Mouse (Mus musculus): ENCODE measurements around the gene C1qbp. TPM values are rescaled to one million over a fixed set of nuclear protein-coding genes. Genes with fewer than 3 reads are reported as not detected.

The C1qbp gene
- 235 and 241 TPM in 2 replicates for polyA plus RNA-seq (2015; fragmentation: Nextera tagmentation; extraction: Ambion mirVana)

GRCm38 (mm10) chr11:70982557-70983228 lies at the start of gene C1qbp:
Gene C1qbp (minus strand): TSS chr11:70983026.
- WGBS, result under 1% methylated on average over 62 of the region's 64 CpGs
- Histone ChIP-seq H3K9me3 (no peaks in the 10 kb centered on the region), H3K4me1 (peaks cover 12% of the 10 kb centered on the region), H3K4me2 (replicated peaks) (peak within 1 kb of the TSS; percentile 90), H3K27me3 (no peaks in the 10 kb centered on the region), H3K36me3 (peaks cover 74% of the 10 kb centered on the region), H3K4me3 (peak within 1 kb of the TSS; percentile 100), H3K27ac (no peak within 1 kb of the TSS), H3K9ac (peak within 1 kb of the TSS; percentile 97)
- peak; percentile 93 for ATAC-seq (ENCODE audit: low FRiP score, low read depth)

DNA sequence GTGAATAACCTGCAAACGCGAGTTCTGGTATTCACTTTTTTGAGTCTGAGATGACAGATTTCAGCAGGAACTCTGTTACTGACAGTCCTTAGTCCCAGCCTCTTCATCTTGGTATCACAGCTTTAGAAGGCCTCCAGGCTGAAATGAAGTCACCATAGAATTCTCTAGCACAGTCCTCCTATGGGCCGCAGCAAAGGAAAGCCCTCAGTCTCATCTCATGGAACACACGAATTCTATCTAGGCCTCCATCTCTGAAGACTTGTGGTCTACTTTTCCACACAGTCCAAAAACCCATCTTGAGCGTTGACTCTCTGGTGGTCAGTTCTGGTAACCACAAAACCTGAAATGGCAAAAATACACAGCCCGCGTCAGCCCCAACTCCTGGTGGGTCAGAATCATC lies 49.2 kb upstream of the C1qbp start:
- no peaks in the 10 kb centered on the region for H3K9me3 ChIP-seq
- H3K36me3 ChIP-seq, result peaks cover 22% of the 10 kb centered on the region
- H3K27me3 ChIP-seq, result no peaks in the 10 kb centered on the region
- WGBS, result 58% methylated on average over 7 of the region's 7 CpGs
- peak overlapping the region; percentile 75 for H3K4me2 ChIP-seq (replicated peaks)
- peaks cover 19% of the 10 kb centered on the region for H3K4me1 ChIP-seq
- peak overlapping the region; percentile 92 for H3K9ac ChIP-seq
- peak overlapping the region; percentile 73 for H3K4me3 ChIP-seq
- ATAC-seq (ENCODE audit: low FRiP score, low read depth), result no peak
- peak overlapping the region; percentile 93 for H3K27ac ChIP-seq

GRCm38 (mm10) chr11:71029403-71030118 lies 46.7 kb upstream of the C1qbp start:
- no peaks in the 10 kb centered on the region for H3K9me3 ChIP-seq
- H3K4me1 ChIP-seq, result peaks cover 19% of the 10 kb centered on the region
- H3K27ac ChIP-seq, result no peak overlapping the region
- H3K9ac ChIP-seq, result no peak overlapping the region
- H3K4me2 ChIP-seq (replicated peaks), result no peak overlapping the region
- peaks cover 47% of the 10 kb centered on the region for H3K36me3 ChIP-seq
- no peak for ATAC-seq (ENCODE audit: low FRiP score, low read depth)
- no peaks in the 10 kb centered on the region for H3K27me3 ChIP-seq
- H3K4me3 ChIP-seq, result no peak overlapping the region
- WGBS, result 72% methylated on average over 3 of the region's 3 CpGs

- H3K27ac ChIP-seq, result no peak overlapping the region
- 65% methylated on average over 3 of the region's 3 CpGs for WGBS
- peaks cover 15% of the 10 kb centered on the region for H3K4me1 ChIP-seq
- ATAC-seq (ENCODE audit: low FRiP score, low read depth), result no peak
- no peak overlapping the region for H3K9ac ChIP-seq
- H3K27me3 ChIP-seq, result no peaks in the 10 kb centered on the region
- no peaks in the 10 kb centered on the region for H3K9me3 ChIP-seq
- H3K36me3 ChIP-seq, result peaks cover 58% of the 10 kb centered on the region
- no peak overlapping the region for H3K4me3 ChIP-seq
- H3K4me2 ChIP-seq (replicated peaks), result no peak overlapping the region
These were observed 45.5 kb upstream of the C1qbp start for GRCm38 (mm10) chr11:71028280-71028679.

DNA sequence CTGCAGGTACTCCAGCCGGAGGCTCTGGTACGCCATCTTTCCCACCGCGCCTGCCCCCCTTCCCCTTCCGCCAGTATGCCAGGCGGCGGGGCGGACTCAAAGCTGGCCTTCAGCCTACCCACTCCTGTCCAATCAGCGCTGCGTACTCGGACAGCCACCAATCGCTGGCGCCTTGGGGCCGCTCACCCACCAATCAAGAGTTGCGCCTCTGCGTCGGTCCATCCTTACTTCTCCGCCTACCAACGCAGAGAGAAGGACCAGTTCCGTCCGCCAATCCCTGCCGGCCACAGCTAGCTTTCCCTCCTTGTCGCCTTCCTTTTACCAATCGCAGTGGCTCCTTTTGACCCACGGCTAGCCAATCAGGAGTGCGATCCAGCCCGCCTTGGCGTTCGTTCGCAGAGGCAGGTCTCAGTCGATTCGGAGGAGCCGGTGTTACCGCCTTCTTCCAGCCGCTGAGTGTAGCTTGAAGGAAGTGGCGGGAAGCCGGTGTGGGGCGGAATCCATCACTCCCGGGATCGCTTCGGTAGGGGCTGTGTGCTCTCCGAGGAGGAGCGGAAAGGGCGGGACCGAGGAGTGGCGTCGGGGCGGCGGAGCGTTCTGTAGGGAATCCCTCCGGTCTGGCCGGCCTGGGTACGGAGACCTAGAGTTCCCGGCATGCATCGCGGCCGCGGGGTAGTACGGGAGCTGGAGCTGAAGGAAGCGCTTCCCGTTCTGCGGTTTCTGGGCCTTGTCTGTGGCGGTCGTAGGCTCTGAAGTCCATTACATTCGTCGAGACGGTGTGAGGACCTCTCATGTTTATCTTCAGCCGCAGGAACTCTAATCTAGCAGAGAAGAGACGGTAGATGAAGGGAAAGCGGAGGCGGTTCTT lies 36.6 kb upstream of the C1qbp start, which contains the start of the genes Mis12 and Derl2:
Gene Mis12 (plus strand): TSS at position 411 of the 868 bp plus-strand sequence.
Gene Derl2 (minus strand): TSS at position 641 of the 868 bp plus-strand sequence.
- Histone ChIP-seq H3K27ac (peak within 1 kb of the TSS; percentile 92), H3K27me3 (no peaks in the 10 kb centered on the region), H3K9me3 (no peaks in the 10 kb centered on the region), H3K4me1 (peaks cover 26% of the 10 kb centered on the region), H3K4me3 (peak within 1 kb of the TSS; percentile 91), H3K36me3 (peaks cover 28% of the 10 kb centered on the region), H3K4me2 (replicated peaks) (peak within 1 kb of the TSS; percentile 92), H3K9ac (peak within 1 kb of the TSS; percentile 89)
- WGBS, result under 1% methylated on average over 62 of the region's 71 CpGs
- ATAC-seq (ENCODE audit: low FRiP score, low read depth), result peak; percentile 100

DNA sequence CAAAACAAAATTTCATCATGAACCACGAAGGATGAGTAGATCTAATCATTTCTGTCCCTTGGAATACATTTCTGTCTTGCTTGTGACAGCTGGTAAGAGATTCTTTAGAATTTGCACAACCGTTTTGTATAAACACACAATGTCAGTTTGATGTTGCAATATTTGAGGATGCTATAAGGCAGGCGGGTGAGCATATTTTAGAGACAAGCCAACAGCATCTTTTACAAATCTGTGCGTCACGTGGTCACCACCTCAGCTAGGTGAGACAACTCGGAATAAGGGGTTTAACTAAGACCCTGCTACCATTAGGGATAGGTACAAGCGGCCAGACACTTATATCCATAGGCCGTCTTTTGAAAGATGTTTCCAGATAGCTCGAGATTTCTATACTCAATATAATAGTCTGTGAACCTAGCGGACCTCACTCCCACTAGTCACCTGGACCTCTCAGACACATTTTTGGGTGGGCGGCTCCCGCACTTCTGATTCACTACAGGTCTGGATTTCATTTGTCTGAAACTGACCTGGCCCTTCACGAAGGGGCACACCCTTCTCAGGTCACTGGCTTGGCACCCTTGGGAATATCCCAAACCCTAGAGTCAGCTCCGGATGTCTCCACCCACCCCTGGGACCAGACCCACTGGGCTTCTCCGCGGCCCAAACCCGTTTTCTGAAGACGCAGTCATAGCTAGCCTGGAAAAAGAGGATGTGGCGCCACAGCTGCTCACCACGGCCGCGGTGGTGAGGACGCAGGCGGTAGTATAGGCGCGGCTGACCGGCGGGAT lies 35.8 kb upstream of the C1qbp start:
- Histone ChIP-seq H3K4me2 (replicated peaks) (peak overlapping the region; percentile 81), H3K36me3 (peaks cover 29% of the 10 kb centered on the region), H3K4me1 (peaks cover 26% of the 10 kb centered on the region), H3K27ac (peak overlapping the region; percentile 70; the same call in 1 of the 2 replicates), H3K9me3 (no peaks in the 10 kb centered on the region), H3K27me3 (no peaks in the 10 kb centered on the region), H3K9ac (peak overlapping the region; percentile 89), H3K4me3 (peak overlapping the region; percentile 91)
- 5% methylated on average over 28 of the region's 28 CpGs for WGBS
- peak; percentile 9 for ATAC-seq (ENCODE audit: low FRiP score, low read depth)

- no peak overlapping the region for H3K9ac ChIP-seq
- WGBS, result 94% methylated on average over 1 of the region's 1 CpGs
- peaks cover 26% of the 10 kb centered on the region for H3K4me1 ChIP-seq
- H3K4me2 ChIP-seq (replicated peaks), result no peak overlapping the region
- no peak for ATAC-seq (ENCODE audit: low FRiP score, low read depth)
- H3K4me3 ChIP-seq, result no peak overlapping the region
- peaks cover 27% of the 10 kb centered on the region for H3K36me3 ChIP-seq
- no peaks in the 10 kb centered on the region for H3K27me3 ChIP-seq
- no peak overlapping the region for H3K27ac ChIP-seq
- H3K9me3 ChIP-seq, result no peaks in the 10 kb centered on the region
These were observed 34.2 kb upstream of the C1qbp start for GRCm38 (mm10) chr11:71017051-71017450.

- no peaks in the 10 kb centered on the region for H3K9me3 ChIP-seq
- WGBS, result 94% methylated on average over 7 of the region's 7 CpGs
- no peak overlapping the region for H3K4me2 ChIP-seq (replicated peaks)
- no peak overlapping the region for H3K9ac ChIP-seq
- no peaks in the 10 kb centered on the region for H3K27me3 ChIP-seq
- H3K4me1 ChIP-seq, result peaks cover 6% of the 10 kb centered on the region
- peaks cover 58% of the 10 kb centered on the region for H3K36me3 ChIP-seq
- H3K27ac ChIP-seq, result no peak overlapping the region
- no peak for ATAC-seq (ENCODE audit: low FRiP score, low read depth)
- H3K4me3 ChIP-seq, result no peak overlapping the region
These were observed 29.9 kb upstream of the C1qbp start for GRCm38 (mm10) chr11:71012743-71013142.

- no peak overlapping the region for H3K9ac ChIP-seq
- H3K4me2 ChIP-seq (replicated peaks), result no peak overlapping the region
- no peak overlapping the region for H3K4me3 ChIP-seq
- no peaks in the 10 kb centered on the region for H3K9me3 ChIP-seq
- H3K36me3 ChIP-seq, result peaks cover 50% of the 10 kb centered on the region
- H3K27ac ChIP-seq, result no peak overlapping the region
- no peaks in the 10 kb centered on the region for H3K27me3 ChIP-seq
- ATAC-seq (ENCODE audit: low FRiP score, low read depth), result no peak
- 92% methylated on average over 3 of the region's 3 CpGs for WGBS
- peaks cover under 1% of the 10 kb centered on the region; the same call in 1 of the 2 replicates for H3K4me1 ChIP-seq
These were observed 25.5 kb upstream of the C1qbp start for GRCm38 (mm10) chr11:71008321-71008720.

DNA sequence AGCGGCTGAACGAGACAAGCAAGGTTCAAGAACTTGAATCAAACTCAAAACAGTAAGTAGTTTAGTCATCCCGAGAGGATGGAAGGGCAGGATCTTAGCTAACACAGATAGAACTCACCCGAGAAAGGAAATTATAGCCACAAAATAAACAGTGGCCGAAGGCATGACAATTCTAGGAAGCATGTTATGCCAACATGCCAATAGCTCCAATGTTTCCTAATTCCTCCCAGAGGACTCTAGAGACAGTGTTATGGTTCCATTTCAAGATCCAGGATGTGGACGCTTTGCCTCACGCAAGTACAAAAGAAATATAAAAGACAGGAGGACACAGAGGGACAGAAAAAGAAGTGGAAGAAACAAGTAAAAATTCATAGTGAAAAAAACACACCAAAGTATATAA lies 25.0 kb upstream of the C1qbp start:
- Histone ChIP-seq H3K9ac (no peak overlapping the region), H3K4me3 (no peak overlapping the region), H3K9me3 (no peaks in the 10 kb centered on the region), H3K4me1 (peaks cover 5% of the 10 kb centered on the region), H3K27me3 (no peaks in the 10 kb centered on the region), H3K4me2 (replicated peaks) (no peak overlapping the region), H3K36me3 (peaks cover 48% of the 10 kb centered on the region), H3K27ac (no peak overlapping the region)
- no peak for ATAC-seq (ENCODE audit: low FRiP score, low read depth)
- 90% methylated on average over 7 of the region's 7 CpGs for WGBS

DNA sequence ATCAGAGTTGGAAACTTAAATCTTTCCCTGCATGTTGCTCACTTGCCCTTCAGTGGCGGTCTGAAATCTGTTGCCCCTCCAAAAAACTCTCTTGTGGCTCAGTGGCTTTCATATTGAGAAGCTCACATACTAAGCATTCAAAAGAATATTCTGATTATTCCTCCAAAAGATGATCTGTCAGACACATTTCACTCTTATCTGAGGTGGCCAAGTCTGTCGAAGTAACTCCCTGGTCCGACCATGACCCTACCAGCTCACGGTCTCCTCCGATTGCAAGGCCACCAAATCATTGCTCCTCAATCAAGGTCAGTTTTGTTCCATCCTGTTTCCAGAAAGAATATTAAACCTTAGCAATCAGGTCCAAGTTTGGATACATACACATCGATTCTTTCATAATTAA lies 24.2 kb upstream of the C1qbp start:
- H3K27me3 ChIP-seq, result no peaks in the 10 kb centered on the region
- no peaks in the 10 kb centered on the region for H3K9me3 ChIP-seq
- H3K9ac ChIP-seq, result no peak overlapping the region
- WGBS, result 94% methylated on average over 6 of the region's 6 CpGs
- peaks cover 13% of the 10 kb centered on the region for H3K4me1 ChIP-seq
- no peak overlapping the region for H3K4me3 ChIP-seq
- H3K4me2 ChIP-seq (replicated peaks), result no peak overlapping the region
- no peak for ATAC-seq (ENCODE audit: low FRiP score, low read depth)
- no peak overlapping the region for H3K27ac ChIP-seq
- H3K36me3 ChIP-seq, result peaks cover 40% of the 10 kb centered on the region

Measured in limb, embryonic 13.5 days (tissue).